Mouse (Mus musculus): Measurements from ENCODE around the gene Dnajc2. TPM values are rescaled to one million over a fixed set of nuclear protein-coding genes. Genes with fewer than 3 reads are reported as not detected.
A peak's percentile ranks its signal among the peaks of the same experiment; 100 is the strongest.
"Not testable (repeated sequence)": the region's sequence is repeated elsewhere in the genome, so short reads cannot be mapped to it uniquely, and the experiment has no call there.

Gene Dnajc2
- polyA plus RNA-seq, 1 experiment from 2014 or later = 69.2 TPM

DNA sequence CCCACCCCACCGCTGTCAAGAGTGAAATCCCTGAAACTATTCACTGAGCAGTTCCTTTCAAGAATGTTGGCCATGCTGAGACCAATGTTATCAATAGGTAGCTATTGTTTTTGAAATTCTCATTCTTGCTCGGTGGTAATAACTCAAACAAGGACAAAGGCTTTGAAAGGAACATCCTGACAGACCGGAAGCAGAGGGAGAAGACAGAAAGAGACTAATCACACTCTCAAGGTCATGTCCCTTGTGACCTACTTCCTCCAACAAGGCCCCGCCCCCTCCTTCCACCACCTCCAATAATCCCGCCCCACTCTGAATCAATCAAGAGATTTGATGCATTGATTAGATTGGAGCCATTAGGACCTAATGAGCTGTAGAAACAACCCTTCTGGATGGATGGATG, 66.5 kb downstream of the Dnajc2 start:
- Histone ChIP-seq H3K4me1 (no peaks in the 10 kb centered on the region; the same call in 1 of the 2 replicates), H3K9me3 (no peaks in the 10 kb centered on the region), H3K9ac (replicated peaks) (no peak overlapping the region), H3K27ac (replicated peaks) (no peak overlapping the region), H3K4me2 (replicated peaks) (no peak overlapping the region), H3K27me3 (no peaks in the 10 kb centered on the region), H3K36me3 (no peaks in the 10 kb centered on the region), H3K4me3 (no peak overlapping the region)
- WGBS = 86% methylated on average over 5 of the region's 5 CpGs
- no peak for ATAC-seq (replicated peaks)

DNA sequence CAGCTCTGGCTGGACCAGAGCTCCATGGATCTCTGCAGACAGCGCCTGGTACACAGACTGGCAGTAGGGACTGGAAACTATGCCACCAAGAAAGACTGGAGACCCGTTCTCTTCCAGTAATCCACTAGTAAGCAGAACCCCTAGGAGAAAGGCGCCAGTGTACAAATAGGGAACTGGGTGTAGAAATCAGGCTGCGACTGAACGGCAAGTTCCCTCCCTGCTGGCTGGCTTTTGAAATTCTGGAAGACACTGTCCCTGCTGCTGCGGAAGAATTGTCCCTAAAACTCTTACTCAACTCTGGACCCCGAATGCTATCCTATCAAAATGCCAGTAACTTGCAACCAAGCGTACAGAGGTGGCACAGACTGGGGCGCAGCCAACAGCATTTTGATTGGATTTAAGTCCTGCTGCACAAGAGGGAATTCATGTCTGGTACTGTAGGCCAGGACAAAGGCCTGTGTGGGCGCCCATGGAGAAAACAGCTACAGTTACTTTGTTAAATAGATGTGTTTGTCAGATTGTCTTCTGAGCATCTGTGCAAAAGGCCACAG, 67.8 kb downstream of the Dnajc2 start:
- no peak overlapping the region; the same call in 1 of the 2 replicates for H3K27ac ChIP-seq (replicated peaks)
- WGBS = 62% methylated on average over 10 of the region's 10 CpGs
- no peak overlapping the region for H3K9ac ChIP-seq (replicated peaks)
- H3K4me2 ChIP-seq (replicated peaks) = no peak overlapping the region
- H3K4me1 ChIP-seq = no peaks in the 10 kb centered on the region
- H3K36me3 ChIP-seq = no peaks in the 10 kb centered on the region
- ATAC-seq (replicated peaks) = peak; percentile 33; the same call in 1 of the 2 replicates
- no peak overlapping the region for H3K4me3 ChIP-seq
- no peaks in the 10 kb centered on the region for H3K9me3 ChIP-seq
- no peaks in the 10 kb centered on the region for H3K27me3 ChIP-seq

DNA sequence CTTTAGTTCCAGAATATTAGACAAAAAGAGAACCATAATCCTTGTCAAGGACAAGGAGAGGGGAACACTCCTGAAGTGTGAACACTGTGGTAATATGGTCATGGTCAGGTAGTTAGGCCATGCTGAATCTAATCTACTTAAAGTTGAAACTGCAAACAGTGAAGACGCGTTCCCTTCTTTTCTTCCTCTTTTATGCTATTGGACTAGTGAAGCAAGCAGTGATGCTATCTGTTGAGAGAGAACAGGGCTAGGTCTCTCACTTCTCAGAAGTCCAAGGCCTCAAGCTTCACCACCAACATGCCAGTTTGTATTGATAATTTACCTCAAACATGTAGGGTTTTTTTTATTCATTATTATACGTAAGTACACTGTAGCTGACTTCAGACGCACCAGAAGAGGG, 70.6 kb downstream of the Dnajc2 start:
- ATAC-seq (replicated peaks) = no peak
- WGBS = 96% methylated on average over 4 of the region's 4 CpGs
- Histone ChIP-seq H3K9me3 (no peaks in the 10 kb centered on the region), H3K4me3 (no peak overlapping the region), H3K36me3 (no peaks in the 10 kb centered on the region), H3K4me1 (no peaks in the 10 kb centered on the region), H3K27ac (replicated peaks) (no peak overlapping the region), H3K9ac (replicated peaks) (no peak overlapping the region), H3K27me3 (no peaks in the 10 kb centered on the region), H3K4me2 (replicated peaks) (no peak overlapping the region)

DNA sequence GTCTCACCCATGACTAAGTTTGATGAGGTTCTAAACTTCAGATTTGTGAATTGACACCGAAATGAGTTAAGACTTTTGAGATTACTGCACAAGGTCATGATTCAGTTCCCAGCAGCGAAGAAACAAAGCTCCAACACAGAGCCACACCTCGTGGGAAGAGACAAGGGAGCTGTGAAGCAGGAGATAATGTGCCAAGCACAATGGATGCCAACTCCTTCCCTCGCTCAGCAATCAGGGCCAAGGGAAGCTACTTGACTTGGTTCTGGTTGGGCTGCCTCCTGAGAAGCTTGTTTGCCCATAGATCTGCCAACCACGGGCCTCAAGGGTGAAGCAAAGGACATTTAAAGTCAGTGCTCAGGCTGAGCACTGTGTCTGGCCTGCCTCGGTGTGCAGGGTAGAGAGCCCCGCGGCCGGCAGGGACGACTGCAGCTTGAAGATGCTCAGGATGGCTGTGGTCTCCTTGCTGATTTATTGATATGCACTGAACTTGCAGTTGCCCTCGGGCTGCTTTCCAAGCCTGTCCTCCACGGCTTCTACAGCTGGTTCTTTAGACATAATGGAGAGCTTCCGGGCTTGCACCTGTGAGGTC, 72.8 kb downstream of the Dnajc2 start:
- Histone ChIP-seq H3K4me1 (no peaks in the 10 kb centered on the region), H3K9me3 (no peaks in the 10 kb centered on the region), H3K27ac (replicated peaks) (no peak overlapping the region), H3K4me2 (replicated peaks) (no peak overlapping the region), H3K27me3 (no peaks in the 10 kb centered on the region), H3K36me3 (no peaks in the 10 kb centered on the region), H3K9ac (replicated peaks) (no peak overlapping the region), H3K4me3 (no peak overlapping the region)
- ATAC-seq (replicated peaks) = no peak
- 68% methylated on average over 13 of the region's 13 CpGs for WGBS

DNA sequence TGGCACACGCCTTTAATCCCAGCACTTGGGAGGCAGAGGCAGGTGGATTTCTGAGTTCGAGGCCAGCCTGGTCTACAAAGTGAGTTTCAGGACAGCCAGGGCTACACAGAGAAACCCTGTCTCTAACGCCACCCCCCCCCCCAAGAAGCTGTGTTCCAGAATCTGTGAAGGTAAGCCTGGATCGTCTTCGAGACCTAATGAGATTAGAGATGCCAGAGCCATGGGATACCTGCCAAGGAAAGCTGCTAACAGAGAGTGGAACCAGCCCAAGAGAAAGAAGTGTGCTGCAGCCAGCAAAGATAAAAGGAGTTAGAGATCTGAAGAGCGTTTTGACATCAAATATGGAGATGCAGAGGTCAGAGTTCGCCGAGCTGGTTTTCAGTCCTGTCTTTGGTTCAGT, 77.0 kb downstream of the Dnajc2 start:
- not testable (repeated sequence) for H3K36me3 ChIP-seq; H3K27me3 ChIP-seq; H3K4me3 ChIP-seq; H3K4me2 ChIP-seq (replicated peaks); H3K9me3 ChIP-seq; H3K9ac ChIP-seq (replicated peaks); ATAC-seq (replicated peaks); H3K27ac ChIP-seq (replicated peaks); H3K4me1 ChIP-seq
- 67% methylated on average over 8 of the region's 8 CpGs for WGBS

Other genes starting within 250 kb of the Dnajc2 start
- gene Lrrc17, start 241.7 kb downstream of the Dnajc2 start, polyA plus RNA-seq (2015; fragmentation: Nextera tagmentation; extraction: Ambion mirVana) = 2.6 and 2.7 TPM in 2 replicates
- gene Fbxl13, start 139.6 kb downstream of the Dnajc2 start, polyA plus RNA-seq (2015; fragmentation: Nextera tagmentation; extraction: Ambion mirVana) = 0.33 and 0.34 TPM in 2 replicates
- gene Armc10, start 139.4 kb downstream of the Dnajc2 start, polyA plus RNA-seq (2015; fragmentation: Nextera tagmentation; extraction: Ambion mirVana) = 88.5 and 90.3 TPM in 2 replicates
- gene Napepld, start 83.9 kb downstream of the Dnajc2 start, polyA plus RNA-seq (2015; fragmentation: Nextera tagmentation; extraction: Ambion mirVana) = 3.9 and 4.2 TPM in 2 replicates
- 85.3 and 89.1 TPM in 2 replicates for gene Pmpcb, start 48.1 kb downstream of the Dnajc2 start, polyA plus RNA-seq (2015; fragmentation: Nextera tagmentation; extraction: Ambion mirVana)
- 178 and 186 TPM in 2 replicates for gene Psmc2, start within 50 bp of the Dnajc2 start, polyA plus RNA-seq (2015; fragmentation: Nextera tagmentation; extraction: Ambion mirVana)
- gene Slc26a5, start 80.4 kb upstream of the Dnajc2 start, polyA plus RNA-seq (2015; fragmentation: Nextera tagmentation; extraction: Ambion mirVana) = 0.09 and 0.37 TPM in 2 replicates

All from forebrain, embryonic 15.5 days (tissue).